Mouse (Mus musculus) hematopoietic stem cell, adult 5-6 weeks (primary cell): ENCODE measurements around the gene Rac3. TPM values are rescaled to one million over a fixed set of nuclear protein-coding genes. Genes with fewer than 3 reads are reported as not detected.

ENCODE experiments used
- ATAC-seq, 2 experiments: fragments of 125-278 bp in 1 of 2; replicated peaks in 1 of 2; 2 replicates each; pipeline ENCODE4 v1.8.0; 2016 to 2017; ENCODE audit warnings: inconsistent platforms in 2 of 2, mild to moderate bottlenecking in 2 of 2, moderate number of reproducible peaks in 2 of 2, low read depth in 1 of 2, moderate TSS enrichment in 1 of 2; ENCODE audit not compliant: low FRiP score in 2 of 2, poor library complexity in 2 of 2, severe bottlenecking in 2 of 2, insufficient read depth in 1 of 2, low TSS enrichment in 1 of 2
- total RNA-seq: library from RNA; stranded (forward); fragments of 172-1452, 232-1000 nt; gene quantifications from 2 replicates; pipeline ENCODE4 v1.2.3, GENCODE M21; 2017

The Rac3 gene
- total RNA-seq, 1 experiment from 2014 or later, result not detected

GRCm38 (mm10) chr11:120697741-120698140 is 23.5 kb upstream of the Rac3 start:
- no peak for ATAC-seq

- ATAC-seq, result no peak
Observed at GRCm38 (mm10) chr11:120703696-120704454, 17.4 kb upstream of the Rac3 start.

GRCm38 (mm10) chr11:120704486-120705325 is 16.6 kb upstream of the Rac3 start:
- ATAC-seq, result no peak

- no peak for ATAC-seq
Observed at GRCm38 (mm10) chr11:120706120-120706519, 15.2 kb upstream of the Rac3 start.

- no peak for ATAC-seq
Observed at GRCm38 (mm10) chr11:120707225-120707624, 14.0 kb upstream of the Rac3 start.

GRCm38 (mm10) chr11:120707969-120708368 is 13.3 kb upstream of the Rac3 start:
- ATAC-seq, result no peak

- ATAC-seq, result no peak
Observed at GRCm38 (mm10) chr11:120709551-120709950, 11.7 kb upstream of the Rac3 start.

GRCm38 (mm10) chr11:120710672-120711071 is 10.6 kb upstream of the Rac3 start:
- ATAC-seq, result no peak

GRCm38 (mm10) chr11:120711980-120712604 is 9.2 kb upstream of the Rac3 start:
- ATAC-seq, result no peak

GRCm38 (mm10) chr11:120712771-120713568 is 8.3 kb upstream of the Rac3 start:
- ATAC-seq, result peak; percentile 17 to 30; a peak in 2 of 4 replicates

GRCm38 (mm10) chr11:120713580-120714518 is 7.4 kb upstream of the Rac3 start, which contains the start of the genes Cenpx and Lrrc45:
TSS of gene Cenpx (minus strand) at chr11:120713738.
TSS of gene Lrrc45 (plus strand) at chr11:120713925.
- peak; percentile 94 to 97 for ATAC-seq

GRCm38 (mm10) chr11:120714546-120714945 is 6.7 kb upstream of the Rac3 start:
- ATAC-seq, result no peak

- no peak for ATAC-seq
Observed at GRCm38 (mm10) chr11:120715131-120715530, 6.1 kb upstream of the Rac3 start.

GRCm38 (mm10) chr11:120719242-120719641 is 2.0 kb upstream of the Rac3 start:
- no peak for ATAC-seq

GRCm38 (mm10) chr11:120719841-120720376 is 1.4 kb upstream of the Rac3 start:
- ATAC-seq, result no peak

- peak; percentile 68 to 85 for ATAC-seq
Observed at GRCm38 (mm10) chr11:120720450-120720849, 820 bp upstream of the Rac3 start.
